Mouse (Mus musculus) adipocyte (in vitro differentiated cells): ENCODE data around the gene Marc2.

Experiments used
- DNase-seq: peaks from one replicate; pipeline ENCODE4 v3.0.0-alpha.2; 2016; ENCODE audit warnings: low spot score

The Marc2 gene

DNA sequence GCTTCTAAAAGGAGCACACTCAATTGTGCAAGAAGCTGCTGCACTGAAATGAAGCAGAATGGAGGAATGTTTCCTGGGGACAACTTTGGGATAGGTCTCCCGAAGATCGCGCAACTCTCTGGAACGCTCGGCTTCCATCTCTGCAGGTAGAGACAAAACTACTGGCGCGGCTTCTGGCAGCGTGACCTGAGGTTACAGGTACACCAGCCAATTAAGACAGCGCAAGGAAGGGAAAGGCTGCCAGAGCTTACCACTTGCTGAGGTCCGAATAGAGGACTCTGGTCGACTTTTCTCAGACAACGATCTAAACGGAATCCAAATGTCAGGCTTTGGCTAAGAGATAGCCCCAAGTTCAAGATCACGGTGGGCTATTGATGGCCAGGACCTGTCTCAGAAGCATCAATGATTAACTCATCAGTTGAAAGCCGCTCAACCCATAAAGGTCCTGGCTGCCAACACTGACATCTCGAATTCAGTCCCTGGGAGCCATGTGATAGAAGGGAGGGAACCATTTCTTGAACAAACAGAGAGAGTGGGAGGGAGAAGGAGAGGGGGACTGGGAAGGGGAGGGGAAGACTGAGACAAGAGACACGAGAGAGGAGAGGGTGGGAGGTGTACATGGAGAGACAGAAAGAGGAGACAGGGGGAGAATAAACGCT lies at the start of gene Marc2:
Marc2 (minus strand) TSS at position 360 of the 659 bp plus-strand sequence.
- peak; percentile 42 for DNase-seq

DNA sequence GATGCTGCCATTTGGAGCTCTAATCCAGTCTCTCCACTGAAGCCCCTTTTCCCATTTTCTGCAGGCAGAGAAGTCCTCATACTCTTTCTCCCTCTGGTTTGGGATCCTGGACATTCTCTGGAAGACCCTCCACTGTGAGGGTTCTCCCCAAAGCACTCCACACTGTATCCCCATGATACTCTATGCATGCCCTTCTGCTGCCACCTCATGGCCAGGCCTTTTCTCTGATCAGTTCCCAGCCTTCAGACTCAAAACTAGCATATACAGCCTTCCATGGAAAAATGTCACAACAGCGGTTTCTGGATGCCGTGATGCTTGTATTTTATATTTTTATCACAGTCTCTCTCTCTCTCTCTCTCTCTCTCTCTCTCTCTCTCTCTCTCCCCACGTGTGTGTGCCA lies 45.7 kb upstream of the Marc2 start:
- DNase-seq = peak; percentile 46

DNA sequence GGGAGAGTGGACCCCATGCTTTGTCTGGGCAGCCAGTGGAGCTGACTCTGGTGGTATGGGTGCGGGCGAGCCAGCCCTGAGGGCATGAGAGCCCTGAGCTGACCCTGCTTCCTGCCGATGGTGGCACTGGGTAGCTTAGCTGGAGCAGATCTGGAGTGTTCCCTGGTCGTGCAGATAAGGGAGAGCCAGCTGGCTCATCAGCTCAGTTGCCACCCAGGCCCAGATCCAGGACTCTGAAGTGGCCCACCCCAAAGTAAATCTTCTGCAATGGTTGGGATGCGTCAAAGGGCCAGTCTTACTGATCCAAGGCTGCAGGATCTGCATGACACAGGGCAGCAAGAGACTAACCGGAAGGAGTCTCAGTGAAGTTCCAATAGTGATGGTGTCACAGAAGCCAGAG lies 43.2 kb upstream of the Marc2 start:
- DNase-seq = no peak

DNA sequence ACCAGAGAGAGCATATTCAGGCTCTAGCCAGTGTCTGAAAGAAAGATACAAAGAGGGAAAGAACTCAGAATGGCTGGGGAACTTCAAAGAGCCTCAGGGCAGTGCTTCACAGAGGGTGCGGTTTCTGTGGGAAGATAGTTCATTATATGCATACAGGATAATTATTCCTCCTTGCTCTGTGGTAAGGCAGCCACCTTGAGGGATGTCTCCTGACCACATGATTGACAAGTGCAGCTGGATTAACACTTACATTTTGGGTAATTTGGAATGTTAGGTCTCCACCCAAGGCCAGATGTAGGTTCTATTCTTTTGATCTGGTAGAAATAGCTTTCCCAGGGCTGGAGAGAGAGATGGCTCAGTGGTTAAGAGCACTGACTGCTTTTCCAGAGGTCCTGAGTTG lies 39.9 kb upstream of the Marc2 start:
- DNase-seq = no peak

DNA sequence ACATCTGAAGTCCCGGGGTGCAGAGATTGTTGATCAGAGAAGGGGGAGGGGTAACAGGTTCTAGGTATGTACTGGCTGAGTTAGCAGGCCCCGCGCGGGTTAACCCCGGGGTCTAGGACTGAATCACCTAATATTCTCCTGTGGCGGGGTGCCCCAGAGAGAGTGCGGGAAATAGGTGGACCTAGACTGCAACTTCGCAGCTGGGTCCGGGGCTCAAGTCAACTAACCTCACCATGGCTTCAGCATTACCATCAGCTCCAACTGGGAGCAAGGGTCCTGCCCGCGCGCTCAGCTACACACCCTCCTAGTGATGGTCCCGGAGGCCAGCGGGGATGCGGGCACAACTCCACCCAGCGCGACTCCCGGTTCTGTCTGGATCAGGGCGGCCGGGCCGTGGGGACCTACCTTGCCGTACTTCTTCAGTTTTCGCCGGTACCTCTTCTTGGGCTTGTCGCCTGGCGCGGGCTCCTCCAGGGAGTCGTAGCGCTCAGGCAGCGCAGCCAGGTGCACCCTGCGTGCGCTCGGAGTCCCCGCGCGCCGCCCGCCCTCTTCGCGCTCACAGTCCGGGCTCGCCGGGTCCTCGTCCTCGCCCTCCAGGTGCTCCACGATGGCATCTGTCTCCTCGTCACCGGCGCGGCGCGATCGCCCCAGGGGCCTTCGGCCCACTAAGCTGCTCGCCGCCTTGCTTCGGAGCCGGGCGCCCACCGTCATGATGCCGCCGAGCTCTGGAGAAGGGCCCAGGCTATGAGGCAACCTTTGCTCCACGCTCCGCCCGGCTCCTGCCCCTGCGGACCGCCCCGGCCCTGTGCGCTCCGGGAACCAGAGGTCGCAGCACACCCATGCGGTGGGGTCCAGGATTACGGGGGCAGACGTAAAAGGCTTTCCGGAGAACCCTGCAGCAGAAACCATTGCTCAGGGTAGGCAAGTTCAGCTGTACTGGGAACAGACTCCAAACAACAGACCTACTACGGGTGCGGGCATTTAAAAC lies 36.3 kb upstream of the Marc2 start, which contains the start of gene C130074G19Rik:
C130074G19Rik (minus strand) TSS at position 938 of the 988 bp plus-strand sequence.
- no peak for DNase-seq

DNA sequence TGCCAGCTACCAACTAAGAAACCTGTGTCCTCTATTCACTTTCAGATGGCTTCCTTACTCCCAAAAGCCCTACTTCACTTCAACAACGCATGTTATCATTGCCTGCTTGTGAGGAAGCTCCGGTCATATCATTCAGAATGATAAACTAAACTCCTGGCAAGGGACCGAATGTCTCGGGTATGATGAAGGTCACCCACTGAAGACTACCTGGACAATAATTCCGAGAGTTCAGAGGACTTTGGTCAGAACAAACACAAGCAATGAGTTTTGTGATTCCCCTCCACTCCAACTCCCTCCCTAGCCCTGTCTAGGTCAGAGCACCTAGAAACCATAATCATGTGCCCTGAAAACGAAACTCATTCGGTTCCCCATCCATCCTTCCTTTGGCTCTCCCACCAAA lies 35.6 kb upstream of the Marc2 start:
- no peak for DNase-seq

DNA sequence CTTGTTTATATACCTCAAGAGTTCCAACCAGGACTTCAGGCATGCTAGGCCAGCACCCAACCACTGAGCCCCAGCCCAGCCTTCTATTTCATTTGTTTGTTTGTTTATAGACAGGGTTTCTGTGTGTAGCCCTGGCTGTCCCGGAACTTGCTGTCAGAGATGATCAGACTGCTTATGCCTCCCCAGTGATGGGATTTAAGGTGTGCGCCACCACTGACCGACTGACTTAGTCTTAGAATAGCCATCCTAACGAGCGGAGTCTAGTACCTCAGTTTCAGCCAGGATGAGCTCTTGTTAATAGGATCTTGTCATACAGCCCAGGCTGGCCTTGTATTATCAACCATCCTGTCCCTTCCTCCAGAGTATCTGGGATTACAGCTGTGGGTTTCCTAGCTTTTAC lies 35.0 kb upstream of the Marc2 start:
- DNase-seq = no peak

DNA sequence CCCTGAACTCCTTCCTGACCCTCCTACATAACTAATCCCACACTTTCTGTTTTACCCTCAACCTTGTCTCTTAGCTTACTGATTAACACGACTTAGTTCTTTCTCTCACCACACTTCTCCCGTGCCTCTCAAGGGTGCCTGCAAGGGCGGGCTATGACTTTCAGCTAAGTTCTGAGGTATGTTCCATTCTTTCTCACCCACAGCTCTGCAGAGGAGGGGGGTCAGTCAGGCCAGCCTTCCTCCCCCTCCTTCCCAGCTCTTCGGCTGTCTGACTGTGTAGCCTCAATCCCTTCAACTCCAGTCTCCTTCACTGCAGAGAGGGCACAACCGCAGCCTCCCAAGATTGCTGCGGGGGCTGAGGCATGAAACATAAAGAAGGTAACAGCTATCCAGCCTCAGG lies 32.6 kb upstream of the Marc2 start:
- no peak for DNase-seq

DNA sequence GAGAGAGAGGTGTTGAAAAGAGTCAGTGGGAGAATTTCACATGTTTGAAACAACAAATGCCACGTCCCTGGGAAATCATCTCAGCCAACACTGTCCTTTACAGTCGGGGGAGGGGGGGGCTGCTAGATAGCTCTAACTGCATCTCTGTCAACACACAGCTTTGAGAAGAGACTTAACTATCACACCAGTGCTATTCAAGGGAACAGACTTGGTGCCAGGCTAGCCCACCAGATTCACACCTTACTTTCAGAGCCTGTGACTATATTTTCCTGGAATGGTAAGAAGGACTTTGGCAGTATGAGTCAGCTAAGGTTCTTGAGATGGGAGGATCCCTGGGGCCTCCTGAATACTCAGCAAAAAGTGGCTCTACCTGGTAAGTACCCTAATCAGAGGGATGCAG lies 31.1 kb upstream of the Marc2 start:
- DNase-seq = no peak

DNA sequence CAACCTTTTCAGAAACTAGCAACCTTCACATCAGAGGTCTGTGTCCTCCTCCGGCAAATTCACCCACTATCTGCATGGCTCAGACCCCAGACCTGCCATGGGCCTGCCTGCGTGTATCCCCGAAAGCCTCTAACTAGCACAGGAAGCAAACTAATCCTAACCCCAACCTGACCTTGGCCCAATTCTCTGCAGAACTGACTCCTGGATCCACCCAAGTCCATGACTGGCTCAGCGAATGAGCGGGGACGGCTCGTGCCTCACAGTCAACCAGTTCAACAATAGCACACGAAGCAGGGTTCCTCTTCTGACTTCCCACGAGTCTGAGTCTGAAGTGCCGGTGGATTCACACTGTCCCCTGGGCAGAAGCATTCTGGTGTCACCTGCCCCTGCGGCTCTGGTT lies 27.7 kb upstream of the Marc2 start:
- DNase-seq = no peak

DNA sequence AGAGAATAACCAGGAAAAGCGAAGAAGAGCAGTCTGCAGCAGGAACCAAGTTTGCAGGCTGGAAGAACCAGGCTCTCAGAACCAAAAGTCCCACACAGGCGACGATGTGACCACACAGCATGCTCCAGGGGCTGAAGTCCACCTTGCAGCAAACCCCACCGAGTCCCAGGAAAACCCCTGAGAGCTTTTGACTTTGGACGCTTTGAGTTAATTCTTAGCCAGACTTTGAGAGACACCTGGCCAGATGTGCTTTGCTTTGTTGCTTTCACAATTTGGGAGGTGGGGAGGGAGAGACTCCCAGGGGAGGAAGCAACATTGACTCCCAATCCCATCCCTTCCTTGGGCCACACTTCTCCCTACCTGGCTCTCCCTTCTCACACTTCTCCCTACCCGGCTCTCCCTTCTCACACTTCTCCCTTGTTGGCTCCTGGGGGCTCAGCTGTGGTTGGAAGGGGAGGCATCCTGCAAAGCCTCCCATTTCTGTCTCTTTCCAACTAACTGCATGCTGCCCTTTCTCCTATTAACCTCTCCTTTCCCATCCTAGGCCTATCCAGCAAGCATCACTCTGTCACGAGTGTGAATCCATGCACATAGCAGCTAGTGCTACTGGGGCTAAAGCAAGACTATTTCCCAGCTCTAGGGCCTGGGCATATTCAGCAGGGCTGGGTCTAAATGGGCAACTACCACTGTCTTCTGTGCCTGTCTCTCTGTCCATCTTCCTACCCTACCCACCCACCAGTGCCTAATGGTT lies 26.0 kb upstream of the Marc2 start:
- DNase-seq = no peak

DNA sequence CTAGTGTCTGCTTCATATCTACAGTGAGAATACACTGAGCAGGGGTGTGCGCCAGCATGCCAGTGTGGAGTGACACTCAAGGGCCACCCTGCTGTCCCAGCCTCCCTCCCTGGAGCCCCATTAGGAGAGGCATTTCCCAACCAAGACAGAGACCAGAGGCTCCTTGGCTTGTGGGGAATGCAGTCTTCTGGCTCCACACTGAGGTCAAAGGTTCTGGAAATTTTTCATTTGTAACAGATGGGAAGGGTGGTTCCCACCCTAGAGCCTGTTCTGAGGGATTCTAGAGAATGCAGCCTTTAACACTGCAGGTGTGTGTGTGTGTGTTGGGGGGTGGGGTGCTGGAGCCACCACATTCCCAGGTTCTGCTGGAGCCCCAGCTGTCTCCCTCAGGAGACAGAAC lies 25.3 kb upstream of the Marc2 start:
- peak; percentile 65 for DNase-seq

DNA sequence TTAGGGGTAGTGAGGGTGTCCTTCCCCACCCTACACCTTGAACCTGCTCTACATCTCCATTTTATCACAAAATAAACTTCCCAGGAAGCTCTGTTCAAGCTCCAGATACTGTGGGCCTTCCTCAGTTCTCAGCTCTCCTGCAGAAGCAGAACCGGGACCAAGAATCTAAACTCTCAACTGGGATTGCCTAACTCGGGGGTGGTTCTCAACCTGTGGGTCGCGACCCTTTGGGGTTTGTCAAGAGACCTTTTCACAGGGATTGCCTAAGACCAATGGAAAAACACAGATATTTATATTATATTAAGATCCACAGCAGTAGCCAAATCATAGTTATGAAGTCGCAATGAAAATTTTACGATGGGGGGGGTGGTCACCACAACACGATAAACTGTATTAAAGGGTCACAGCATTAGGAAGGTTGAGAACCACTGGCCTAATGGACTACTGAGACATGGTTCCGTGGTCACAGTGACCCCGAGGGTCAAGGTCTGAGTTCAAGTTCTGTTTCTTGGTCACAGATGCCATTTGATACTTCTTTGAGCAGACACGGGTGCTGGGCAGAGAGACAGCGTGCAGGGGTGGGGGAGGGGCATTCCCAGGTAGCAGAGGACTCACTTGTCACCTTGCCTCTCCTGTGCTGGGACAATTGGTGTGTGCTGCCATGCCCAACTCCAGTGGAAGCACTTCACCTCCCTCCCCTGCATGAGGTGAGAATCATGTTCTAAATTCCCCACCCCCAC lies 24.6 kb upstream of the Marc2 start:
- peak; percentile 45 for DNase-seq

DNA sequence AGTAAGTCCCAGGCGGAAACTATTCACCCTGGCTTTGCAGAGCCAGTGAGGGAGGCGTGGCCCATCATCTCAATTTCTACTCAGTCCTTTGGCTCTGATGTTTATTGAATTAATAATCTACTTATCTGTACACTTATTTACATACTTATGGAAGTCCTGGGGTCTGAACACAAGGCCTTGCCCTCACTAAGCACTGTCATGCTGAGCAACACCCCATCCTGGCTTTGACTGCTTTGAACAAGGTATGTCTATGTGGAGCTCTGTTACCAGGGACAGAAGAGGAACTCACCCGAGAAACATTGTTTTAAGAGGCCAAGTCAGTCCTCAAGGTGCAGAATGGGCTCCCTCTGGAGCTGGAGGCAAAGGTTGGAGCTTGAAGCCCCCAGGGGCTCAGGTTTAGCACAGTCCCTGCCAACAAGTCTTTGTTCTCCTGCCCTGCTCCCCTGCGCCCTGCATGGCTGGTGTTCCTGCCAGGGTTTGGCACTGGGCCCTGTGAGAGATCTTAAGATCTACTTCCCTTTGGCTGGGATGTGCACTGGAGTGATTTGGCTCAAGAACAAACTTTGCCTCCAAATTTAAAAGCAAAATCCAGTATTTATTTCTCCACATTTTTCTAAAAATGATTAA lies 23.8 kb upstream of the Marc2 start:
- peak; percentile 77 for DNase-seq

DNA sequence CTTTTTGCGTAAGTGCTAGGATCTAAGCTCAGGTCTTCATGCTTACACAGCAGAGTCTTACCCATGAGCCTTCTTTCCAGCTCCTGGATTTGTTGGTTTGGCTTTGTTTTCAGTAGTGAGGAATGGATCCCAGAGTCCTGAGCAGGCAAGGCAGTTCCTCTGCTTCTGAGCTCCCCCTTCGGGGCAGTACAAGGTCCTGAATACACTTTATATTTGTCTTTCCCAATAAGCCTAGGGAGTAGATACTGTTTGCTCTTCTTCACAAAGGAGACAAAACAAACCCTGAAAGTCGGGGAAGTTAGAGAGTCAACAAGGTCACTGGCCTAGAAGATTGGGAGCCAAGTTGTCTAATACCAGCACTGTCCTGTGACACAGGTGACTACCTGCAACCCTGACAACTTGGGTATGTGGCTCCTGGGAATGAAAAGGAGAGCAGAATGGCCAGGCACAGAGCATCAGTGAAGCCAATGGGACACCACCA lies 21.4 kb upstream of the Marc2 start:
- no peak for DNase-seq

DNA sequence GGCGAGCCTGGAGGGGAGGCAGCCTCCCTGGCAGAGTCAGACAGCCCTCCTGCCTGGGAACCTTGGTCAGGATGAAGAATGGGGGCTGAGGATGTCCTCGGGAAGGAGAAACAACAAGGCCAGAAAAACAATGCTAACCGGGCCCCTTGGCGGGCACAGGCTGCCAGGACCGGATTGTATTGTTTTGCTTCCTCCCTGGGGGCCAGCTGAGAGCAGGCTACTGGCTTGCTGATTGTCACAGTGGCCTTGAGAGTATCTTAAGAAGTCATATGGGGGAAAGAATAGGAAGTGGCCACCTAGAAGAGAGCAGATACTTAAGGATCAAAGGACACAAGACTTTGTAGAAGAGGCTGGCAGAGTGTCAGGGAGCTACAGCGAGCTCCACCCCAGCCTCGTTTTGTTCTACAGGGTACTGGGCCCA lies 18.1 kb upstream of the Marc2 start:
- no peak for DNase-seq

DNA sequence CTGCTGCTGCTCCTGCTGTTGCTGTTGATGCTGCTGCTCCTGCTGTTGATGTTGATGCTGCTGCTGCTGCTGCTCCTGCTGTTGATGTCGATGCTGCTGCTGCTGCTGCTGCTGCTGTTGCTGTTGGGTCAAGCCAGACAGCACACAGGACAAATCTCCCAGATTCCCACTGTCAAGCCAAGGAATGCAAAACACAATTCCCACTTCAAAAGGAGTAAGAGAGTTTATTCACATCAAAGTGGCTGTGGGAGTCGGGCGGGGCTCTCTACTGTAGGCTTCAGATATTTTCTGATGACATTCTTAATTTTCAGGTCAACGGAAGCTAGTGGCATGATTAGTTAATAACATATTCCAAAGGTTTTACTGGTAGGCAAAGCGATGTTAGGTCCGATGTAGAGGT lies 16.4 kb upstream of the Marc2 start:
- DNase-seq = no peak

DNA sequence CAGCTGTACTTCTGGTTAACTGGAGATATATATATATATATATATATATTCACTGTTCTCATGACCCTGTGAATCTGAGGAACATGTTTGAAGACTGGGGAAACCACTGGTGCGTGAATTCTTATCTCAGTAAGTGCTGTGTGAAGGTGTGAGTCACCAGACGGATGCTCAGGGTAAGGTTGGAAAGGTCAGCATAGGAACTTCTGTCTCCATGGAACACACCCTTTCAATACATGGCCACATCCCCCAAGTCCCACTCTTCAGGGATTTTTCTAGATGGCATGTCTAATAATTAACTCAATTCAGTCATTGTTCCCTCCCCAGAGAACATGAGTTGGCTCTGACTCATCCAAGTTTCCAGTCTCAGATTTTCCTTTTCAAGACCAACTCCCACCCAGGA lies 15.3 kb upstream of the Marc2 start:
- no peak for DNase-seq

DNA sequence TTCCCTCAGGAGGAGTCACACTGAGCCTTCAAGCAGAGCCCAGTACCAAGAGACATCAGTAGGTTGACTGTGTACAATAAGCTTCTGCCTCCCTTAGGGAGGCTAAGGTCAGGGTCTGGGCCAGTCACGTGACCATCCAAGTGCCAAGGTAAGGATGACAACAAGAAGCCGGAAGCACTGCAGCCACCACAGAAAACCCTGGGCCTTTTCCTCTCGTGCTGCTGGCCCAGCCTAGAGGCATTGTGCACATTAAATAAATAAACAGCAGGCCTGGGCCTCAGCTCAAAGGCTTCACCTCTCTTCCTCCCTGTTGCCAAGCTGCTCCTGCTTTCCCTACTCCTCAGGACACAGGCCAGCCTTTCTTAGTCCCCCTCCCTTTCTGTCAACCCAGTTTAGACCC lies 14.0 kb upstream of the Marc2 start:
- no peak for DNase-seq

DNA sequence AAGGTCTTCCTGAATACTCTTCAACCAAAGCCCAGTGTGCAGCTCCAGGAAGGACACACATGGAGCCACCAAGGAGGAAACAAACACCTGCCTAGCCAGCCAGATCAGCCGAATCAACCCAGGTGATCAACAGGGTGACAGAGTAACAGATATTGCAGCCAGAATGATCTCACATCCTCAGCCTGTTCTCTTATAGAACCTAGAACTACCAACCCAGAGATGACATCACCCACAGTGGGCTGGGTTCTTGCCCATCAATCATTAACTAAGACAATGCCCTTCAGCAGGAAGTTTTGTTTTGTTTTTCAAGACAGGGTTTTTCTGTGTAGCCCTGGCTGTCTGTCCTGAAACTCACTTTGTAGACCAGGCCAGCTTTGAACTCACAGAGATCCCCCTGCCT lies 12.0 kb upstream of the Marc2 start:
- DNase-seq = no peak

DNA sequence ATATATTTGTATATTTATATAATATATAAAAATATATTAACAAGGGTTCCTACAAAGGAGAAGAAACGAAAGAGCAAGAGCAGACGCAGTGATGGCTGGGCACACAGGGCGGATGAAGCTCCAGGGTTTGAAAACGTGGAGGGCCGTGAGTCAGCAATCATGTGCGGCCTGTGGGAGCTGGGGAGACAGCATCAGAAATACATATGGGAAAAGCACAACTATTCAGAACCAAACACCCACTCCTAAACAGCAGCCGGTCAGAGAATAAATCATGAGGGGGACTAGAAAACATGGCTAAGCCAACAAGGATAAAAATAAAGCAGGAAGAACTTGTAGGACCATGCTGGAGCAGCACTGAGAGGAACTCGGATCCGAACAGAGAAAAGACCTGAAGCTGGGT lies 11.0 kb upstream of the Marc2 start:
- DNase-seq = no peak
